ENCODE assay signal across 8 mouse cellular contexts in the genomic region with DNA sequence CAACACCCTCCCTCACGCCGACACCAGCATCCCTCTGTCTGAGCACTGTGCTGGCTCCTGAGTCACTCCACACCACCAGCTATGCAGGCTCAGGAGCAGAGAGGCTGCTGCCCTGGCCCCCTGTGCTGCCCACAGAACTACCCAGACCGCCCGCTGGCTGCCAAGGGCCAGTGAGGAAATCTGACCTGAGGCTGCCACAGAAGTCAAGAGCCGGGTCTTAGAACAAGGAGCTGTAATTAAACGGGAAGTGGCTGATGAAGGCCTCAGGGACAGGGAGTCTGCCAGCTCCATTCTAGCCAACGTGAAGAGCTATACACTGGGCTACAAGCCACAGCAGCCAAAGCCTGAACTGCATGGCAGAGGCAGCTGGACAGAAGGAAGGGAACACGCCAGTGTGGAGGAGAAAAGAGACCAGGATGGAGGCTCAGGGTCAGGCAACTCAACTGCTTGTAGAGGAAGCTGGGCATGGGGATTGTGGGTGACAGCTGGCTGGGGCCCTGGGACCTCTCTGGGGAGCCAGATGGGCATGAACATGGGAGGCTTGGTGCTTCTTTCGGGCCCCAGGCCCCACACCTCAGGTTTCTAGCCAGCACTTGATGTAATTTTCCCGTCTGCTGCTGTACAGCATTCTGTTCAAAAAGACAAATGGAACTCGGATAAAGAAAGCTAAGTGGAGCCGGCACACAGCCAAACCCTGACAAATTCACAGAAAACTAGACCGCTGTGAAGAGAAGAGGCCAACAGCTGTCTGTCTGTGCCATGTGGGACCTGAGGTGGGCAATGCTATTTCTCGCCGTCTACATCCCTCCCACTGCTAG. TPM values are rescaled to one million over a fixed set of nuclear protein-coding genes. Genes with fewer than 3 reads are reported as not detected.
A peak's percentile ranks its signal among the peaks of the same experiment; 100 is the strongest.
DNase-seq lines count a peak whose midpoint lies in the region; ATAC-seq lines count a peak whose summit lies in the region.

No protein-coding gene starts in this region.

- no peaks in the 10 kb centered on the region for H3K27me3 ChIP-seq in neural tube, embryonic 12.5 days (replicated peaks)

- peak; percentile 34 to 39 for DNase-seq in adrenal gland, postnatal 36 days
- no peak for DNase-seq in adrenal gland, adult 18-20 months (ENCODE audit: low spot score in 2 of 2)
- DNase-seq in right cerebral cortex, adult 2 months (ENCODE audit: low spot score in 2 of 2), result peak; percentile 36 to 51
- no peak for DNase-seq in right cerebral cortex, postnatal 36 days (ENCODE audit: low spot score in 2 of 2)
- DNase-seq in layer of hippocampus, postnatal 36 days, result peak; percentile 41 to 48
- no peak for DNase-seq in adrenal gland, adult 2 months
- DNase-seq in testis, postnatal 14 days (ENCODE audit: low spot score), result no peak

- ATAC-seq in neural tube, embryonic 12.5 days (ENCODE audit: low FRiP score, low read depth), result peak; percentile 34; the same call in 1 of the 2 replicates

- H3K9me3 ChIP-seq in neural tube, embryonic 12.5 days, result no peaks in the 10 kb centered on the region

- peaks cover 62% of the 10 kb centered on the region for H3K4me1 ChIP-seq in neural tube, embryonic 12.5 days

- 60% methylated on average over 15 of the region's 15 CpGs for WGBS in neural tube, embryonic 12.5 days

- 0 out of 2 replicates have a peak overlapping the region, but pooled peaks have one; percentile 27 for H3K4me2 ChIP-seq in neural tube, embryonic 12.5 days (replicated peaks)

- H3K4me3 ChIP-seq in neural tube, embryonic 12.5 days, result no peak overlapping the region

- peaks cover 35% of the 10 kb centered on the region for H3K36me3 ChIP-seq in neural tube, embryonic 12.5 days

- peak overlapping the region; percentile 71 for H3K27ac ChIP-seq in neural tube, embryonic 12.5 days

- peak overlapping the region; percentile 2; the same call in 1 of the 2 replicates for H3K9ac ChIP-seq in neural tube, embryonic 12.5 days

RNA-seq across cellular contexts. Expression of gene Coro1c, which starts 25.8 kb away (rescaled TPM):
- 10 to 100 TPM; 47.9 to 60.1 TPM for total RNA-seq in adrenal gland, postnatal 36 days (2021)
- total RNA-seq in adrenal gland, adult 18-20 months (2021), result 10 to 100 TPM; 43.9 to 56.3 TPM
- total RNA-seq in layer of hippocampus, postnatal 36 days (2021), result 10 to 100 TPM; 86.9 to 99.4 TPM
- 259 and 292 TPM in 2 replicates for polyA plus RNA-seq in neural tube, embryonic 12.5 days (2016; fragmentation: Nextera tagmentation; extraction: Ambion mirVana)
- total RNA-seq in adrenal gland, adult 2 months (2021), result 10 to 100 TPM; 43.3 to 75.5 TPM
- 29.1 and 31.3 TPM in 2 replicates for polyA plus RNA-seq in adrenal gland, adult 2 months (2012; rRNA removed)

RNA-seq across cellular contexts. Expression of gene Selplg, which starts 50.3 kb away (rescaled TPM):
- total RNA-seq in adrenal gland, postnatal 36 days (2021), result 1 to 10 TPM; 2.5 to 4.1 TPM
- total RNA-seq in adrenal gland, adult 18-20 months (2021), result 10 to 100 TPM in 1 of 2 experiments, 1 to 10 TPM in 1; 4.5 to 10.0 TPM
- 10 to 100 TPM; 30.2 to 30.3 TPM for total RNA-seq in layer of hippocampus, postnatal 36 days (2021)
- polyA plus RNA-seq in neural tube, embryonic 12.5 days (2016; fragmentation: Nextera tagmentation; extraction: Ambion mirVana), result 1.5 and 2.3 TPM in 2 replicates
- 1 to 10 TPM; 5.1 to 6.5 TPM for total RNA-seq in adrenal gland, adult 2 months (2021)
- 16.3 and 18.0 TPM in 2 replicates for polyA plus RNA-seq in adrenal gland, adult 2 months (2012; rRNA removed)

Comparison
In these comparisons a context has a peak if more than half of its experiments do, and no peak if none do; other contexts are left out.
1. DNase-seq: peak in adrenal gland, postnatal 36 days (2 of 2), right cerebral cortex, adult 2 months (2 of 2) and layer of hippocampus, postnatal 36 days (2 of 2); none in adrenal gland, adult 18-20 months (0 of 2), right cerebral cortex, postnatal 36 days (0 of 2), adrenal gland, adult 2 months (single experiment) and testis, postnatal 14 days (single experiment).